Mouse (Mus musculus) liver, embryonic 11.5 days (tissue): ENCODE results near the gene Artn. TPM values are rescaled to one million over a fixed set of nuclear protein-coding genes. Genes with fewer than 3 reads are reported as not detected.

Source experiments
- ATAC-seq: fragments of 200-750 bp; cut with Nextera tagmentation; replicated peaks from 2 replicates; pipeline ENCODE4 v1.8.0; 2017; ENCODE audit warnings: moderate number of reproducible peaks, mild to moderate bottlenecking, moderate TSS enrichment, moderate library complexity; ENCODE audit not compliant: low FRiP score
- DNase-seq: peaks from one replicate; pipeline ENCODE4 v3.0.0-alpha.2; 2017; ENCODE audit warnings: low spot score
- H3K27ac ChIP-seq: fragments of 300-500 bp; sonication (generic); 2 replicates; pipeline ENCODE4 v1.5.1; 2014; ENCODE audit warnings: mild to moderate bottlenecking, low read depth, low read length, control low read depth
- H3K27me3 ChIP-seq: fragments of 300-500 bp; sonication (generic); replicated peaks from 2 replicates; pipeline ENCODE4 v1.6.1; 2014; ENCODE audit warnings: low read length, mixed read lengths; ENCODE audit not compliant: control insufficient read depth, insufficient read depth
- H3K36me3 ChIP-seq: fragments of 300-500 bp; sonication (generic); 2 replicates; pipeline ENCODE4 v1.6.1; 2014; ENCODE audit warnings: mild to moderate bottlenecking, low read length, moderate library complexity, mixed read lengths; ENCODE audit not compliant: control insufficient read depth, insufficient read depth
- H3K4me1 ChIP-seq: fragments of 300-500 bp; sonication (generic); replicated peaks from 2 replicates; pipeline ENCODE4 v1.6.1; 2014; ENCODE audit warnings: low read length, mixed read lengths; ENCODE audit not compliant: control insufficient read depth, insufficient read depth
- H3K4me2 ChIP-seq: fragments of 300-500 bp; sonication (generic); 2 replicates; pipeline ENCODE4 v1.6.1; 2014; ENCODE audit warnings: mild to moderate bottlenecking, control low read depth, moderate library complexity
- H3K4me3 ChIP-seq: fragments of 300-500 bp; sonication (generic); 2 replicates; pipeline ENCODE4 v1.5.1; 2014; ENCODE audit warnings: low read depth, low read length, control low read depth
- H3K9ac ChIP-seq: fragments of 300-500 bp; sonication (generic); 2 replicates; pipeline ENCODE4 v1.6.1; 2014; ENCODE audit warnings: low read depth, low read length, control low read depth
- H3K9me3 ChIP-seq: fragments of 300-500 bp; sonication (generic); 2 replicates; pipeline ENCODE4 v1.6.1; 2016; ENCODE audit warnings: low read length, inconsistent platforms, mixed read lengths; ENCODE audit not compliant: control insufficient read depth
- WGBS: fragments of 180-500 bp; shearing (Covaris S2); extraction: QIAGEN DNeasy Blood & Tissue Kit; methylation state at CpG from one replicate; pipeline ENCODE4 v1.1.7; 2014; 5-methylcytosine and 5-hydroxymethylcytosine counted together
- polyA plus RNA-seq: library from polyadenylated mRNA; unstranded; fragments of >200 nt; fragmentation: Nextera tagmentation; extraction: Ambion mirVana; gene quantifications from 2 replicates; pipeline ENCODE4 v1.2.1, GENCODE M21; 2014

The Artn gene
- polyA plus RNA-seq, 1 experiment from 2014 or later: 1.2 TPM

DNA sequence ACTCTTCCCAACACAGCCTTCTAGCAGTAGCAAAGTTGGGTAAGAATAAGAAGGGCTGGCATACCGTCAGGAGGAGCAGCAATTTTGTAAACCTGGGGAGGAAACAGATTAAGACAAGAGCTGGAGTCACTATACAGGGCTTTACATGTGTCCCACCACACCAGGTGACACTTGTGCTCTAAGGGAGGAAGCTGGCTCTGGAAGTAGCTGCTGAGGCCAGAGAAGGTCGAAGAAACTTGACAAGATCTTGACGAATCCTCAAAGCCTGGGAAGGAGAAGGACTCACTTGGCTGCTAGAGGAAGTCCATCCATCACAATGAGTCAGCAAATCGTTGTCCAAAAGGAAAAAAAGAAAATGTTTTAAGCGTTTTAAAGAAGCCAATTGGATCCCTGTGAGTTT is 13.2 kb downstream of the Artn start:
- Histone ChIP-seq H3K4me3 (peak overlapping the region; percentile 86), H3K27ac (peak overlapping the region; percentile 64), H3K9ac (peak overlapping the region; percentile 81; the same call in 1 of the 2 replicates), H3K9me3 (no peaks in the 10 kb centered on the region), H3K36me3 (peaks cover 8% of the 10 kb centered on the region; the same call in 1 of the 2 replicates), H3K4me2 (peak overlapping the region; percentile 99), H3K4me1 (peaks cover 32% of the 10 kb centered on the region), H3K27me3 (0 out of 2 replicates have a peak, but pooled peaks cover under 1% of the 10 kb centered on the region)
- DNase-seq (no peak), ATAC-seq (no peak)
- WGBS: 43% methylated on average over 5 of the region's 5 CpGs

DNA sequence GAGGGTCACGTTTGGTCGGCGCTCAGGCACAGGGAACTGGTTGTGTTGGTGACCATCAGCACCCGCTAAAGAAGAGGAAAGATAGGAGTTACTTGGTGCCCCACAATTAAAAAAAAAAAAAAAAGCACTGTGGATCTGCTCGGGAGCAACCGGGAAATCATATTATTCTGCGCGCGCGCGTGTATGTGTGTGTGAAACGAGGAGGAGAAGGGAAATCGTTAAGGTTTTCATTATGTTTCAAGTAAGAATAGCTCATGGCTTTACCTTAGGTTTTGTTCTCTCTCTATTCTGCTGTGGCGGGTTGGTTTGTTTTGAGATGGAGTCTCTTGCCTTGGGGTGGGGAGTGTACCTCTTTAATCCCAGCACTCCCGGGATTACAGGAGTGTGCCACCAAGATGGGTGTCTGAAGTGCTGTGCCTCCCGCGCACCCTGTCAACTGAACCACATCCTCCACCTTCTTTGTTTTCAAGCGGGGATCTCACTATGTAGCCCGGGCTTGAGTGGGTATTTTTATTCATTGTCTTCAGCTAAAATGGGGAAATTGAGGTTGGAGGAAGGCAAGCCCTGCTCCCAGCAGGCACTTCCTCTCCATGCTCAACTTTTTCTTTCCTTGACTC is 14.0 kb downstream of the Artn start:
- no peak for DNase-seq

DNA sequence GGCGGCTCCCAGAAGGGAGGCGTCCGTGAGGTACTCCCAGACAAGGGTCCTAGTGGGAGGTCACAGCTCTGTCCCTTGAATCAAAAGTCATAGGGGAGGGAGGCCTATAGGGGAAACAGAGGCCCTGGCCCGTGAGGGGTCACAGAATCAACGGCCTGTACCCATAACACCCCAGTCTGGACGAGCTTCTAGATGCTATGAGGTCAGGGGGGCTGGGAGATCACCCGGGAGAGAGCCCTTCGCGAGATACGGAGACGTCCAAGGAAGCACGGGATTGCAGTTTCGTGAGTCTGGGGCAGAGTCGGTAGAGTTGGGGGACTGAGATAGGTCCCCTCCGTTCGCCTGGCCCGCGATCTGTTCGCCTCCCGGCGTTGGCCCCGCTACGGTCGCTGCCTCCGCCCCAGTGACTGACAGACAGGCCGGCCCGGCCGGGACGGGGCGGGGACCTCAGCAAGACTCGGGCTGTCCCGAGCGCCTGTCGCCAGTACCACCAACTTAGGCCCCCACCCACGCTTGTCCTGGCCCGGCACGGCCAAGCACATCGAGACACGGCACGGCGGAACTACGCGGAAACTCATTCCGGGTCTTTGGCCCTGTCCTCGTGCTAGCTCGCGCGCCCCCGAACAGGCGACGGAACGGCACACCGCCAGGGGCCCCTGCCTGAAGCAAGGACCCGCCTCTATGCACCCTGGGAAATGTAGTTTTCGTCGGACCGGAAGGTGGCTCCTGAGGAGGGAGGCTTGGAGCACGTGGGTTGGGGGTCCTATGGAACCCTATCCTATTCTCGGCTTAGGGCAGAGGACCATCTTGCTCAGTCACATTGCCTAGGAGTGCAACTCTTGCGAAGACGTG is 14.7 kb downstream of the Artn start, which contains the start of gene Ipo13:
Ipo13 (minus strand) TSS at position 409 of the 852 bp plus-strand sequence.
- Histone ChIP-seq H3K9ac (peak within 1 kb of the TSS; percentile 81), H3K4me1 (peaks cover 32% of the 10 kb centered on the region), H3K36me3 (peaks cover 13% of the 10 kb centered on the region; the same call in 1 of the 2 replicates), H3K27ac (peak within 1 kb of the TSS; percentile 64), H3K27me3 (no peaks in the 10 kb centered on the region), H3K4me2 (peak within 1 kb of the TSS; percentile 99), H3K9me3 (no peaks in the 10 kb centered on the region), H3K4me3 (peak within 1 kb of the TSS; percentile 86)
- under 1% methylated on average over 61 of the region's 61 CpGs for WGBS
- ATAC-seq (peak; percentile 90), DNase-seq (peak; percentile 99)

More for the DNA sequence above, 14.0 kb downstream of the Artn start:
- Histone ChIP-seq H3K4me1 (peaks cover 32% of the 10 kb centered on the region), H3K9ac (peak overlapping the region; percentile 81), H3K4me2 (peak overlapping the region; percentile 99), H3K36me3 (peaks cover 13% of the 10 kb centered on the region; the same call in 1 of the 2 replicates), H3K4me3 (peak overlapping the region; percentile 86), H3K27ac (peak overlapping the region; percentile 64), H3K9me3 (no peaks in the 10 kb centered on the region), H3K27me3 (no peaks in the 10 kb centered on the region)
- no peak for ATAC-seq
- WGBS: 3% methylated on average over 19 of the region's 19 CpGs

DNA sequence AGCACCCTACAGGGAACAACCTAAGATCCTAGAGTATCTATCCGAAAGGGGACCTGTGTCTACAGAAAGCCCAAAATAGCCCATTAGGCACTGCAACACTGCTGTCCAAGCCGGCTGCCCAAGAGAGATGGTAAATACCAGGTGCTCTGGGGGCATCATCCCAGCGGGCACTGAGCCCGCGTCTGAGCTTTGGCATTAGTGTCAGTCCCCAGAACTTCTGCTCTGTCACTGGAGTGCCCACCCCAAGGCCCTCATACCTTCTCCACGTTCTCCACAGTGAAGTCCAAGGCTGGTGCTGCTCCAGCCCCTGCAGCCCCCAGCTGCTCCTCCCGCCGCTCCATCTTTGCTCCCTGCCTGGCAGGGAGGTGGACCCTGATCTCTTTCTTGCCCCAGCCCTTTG is 15.5 kb downstream of the Artn start:
- Histone ChIP-seq H3K9ac (peak overlapping the region; percentile 81), H3K4me2 (peak overlapping the region; percentile 99), H3K27ac (no peak overlapping the region), H3K9me3 (no peaks in the 10 kb centered on the region), H3K27me3 (no peaks in the 10 kb centered on the region), H3K4me3 (peak overlapping the region; percentile 86), H3K4me1 (peaks cover 32% of the 10 kb centered on the region), H3K36me3 (peaks cover 15% of the 10 kb centered on the region; the same call in 1 of the 2 replicates)
- no peak for DNase-seq
- peak; percentile 2; the same call in 1 of the 2 replicates for ATAC-seq
- WGBS: 19% methylated on average over 8 of the region's 8 CpGs

DNA sequence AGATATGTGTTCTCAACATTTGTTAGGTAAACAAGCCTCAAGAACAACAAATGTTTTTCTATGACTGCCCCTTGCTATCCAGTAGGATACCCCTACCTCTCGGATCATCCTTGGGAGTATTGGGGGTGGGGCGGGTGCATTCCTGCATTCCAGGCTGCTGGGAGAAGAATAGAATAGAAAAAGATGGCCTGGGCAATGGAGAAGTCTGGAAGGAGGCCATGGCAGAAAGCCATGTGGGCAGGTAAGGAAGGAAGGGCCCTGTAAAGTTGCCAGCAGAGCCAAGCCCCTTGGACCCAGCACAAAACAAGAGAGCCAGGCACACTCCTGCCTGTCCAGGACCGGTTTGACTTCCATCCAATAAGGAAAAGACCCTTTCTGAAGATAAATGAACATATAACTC is 16.1 kb downstream of the Artn start:
- ATAC-seq (no peak), DNase-seq (no peak)
- 61% methylated on average over 3 of the region's 3 CpGs for WGBS
- peak overlapping the region; percentile 99 for H3K4me2 ChIP-seq
- peaks cover 32% of the 10 kb centered on the region for H3K4me1 ChIP-seq
- no peak overlapping the region for H3K27ac ChIP-seq
- no peaks in the 10 kb centered on the region for H3K9me3 ChIP-seq
- H3K4me3 ChIP-seq: peak overlapping the region; percentile 86
- H3K27me3 ChIP-seq: no peaks in the 10 kb centered on the region
- H3K9ac ChIP-seq: peak overlapping the region; percentile 81; the same call in 1 of the 2 replicates
- peaks cover 17% of the 10 kb centered on the region; the same call in 1 of the 2 replicates for H3K36me3 ChIP-seq

DNA sequence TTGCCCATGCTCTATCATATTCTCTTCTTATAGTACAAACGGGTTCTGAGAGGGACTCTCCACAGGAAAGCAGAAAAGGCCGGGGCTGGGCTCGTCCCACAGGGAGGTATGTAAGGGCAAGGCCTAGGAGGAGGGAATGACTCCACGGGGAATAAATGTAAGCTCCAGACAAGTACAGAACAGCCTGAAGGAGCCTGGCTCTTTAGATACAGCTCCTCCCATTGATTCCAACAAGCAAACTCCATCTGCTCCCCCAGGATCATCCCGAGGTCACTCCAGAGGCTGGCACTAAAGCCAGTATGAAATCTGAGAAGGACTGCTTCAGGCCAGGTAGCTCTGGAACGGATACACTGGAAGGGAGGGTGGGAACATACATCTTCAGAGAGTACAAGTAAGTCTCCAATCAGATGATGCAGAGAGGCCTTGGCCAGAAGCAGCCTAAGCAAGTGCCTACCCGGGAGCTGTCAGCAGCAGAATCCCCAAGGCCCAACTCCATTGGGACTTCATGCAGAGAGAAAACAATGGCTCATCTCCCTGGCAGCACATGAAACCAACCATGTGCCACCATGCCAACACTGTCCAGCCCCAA is 16.8 kb downstream of the Artn start:
- H3K4me3 ChIP-seq: no peak overlapping the region
- DNase-seq: no peak
- WGBS: 71% methylated on average over 7 of the region's 7 CpGs
- H3K4me2 ChIP-seq: peak overlapping the region; percentile 99
- H3K27me3 ChIP-seq: no peaks in the 10 kb centered on the region
- no peak overlapping the region for H3K27ac ChIP-seq
- peaks cover 29% of the 10 kb centered on the region for H3K4me1 ChIP-seq
- ATAC-seq: no peak
- no peak overlapping the region for H3K9ac ChIP-seq
- no peaks in the 10 kb centered on the region for H3K9me3 ChIP-seq
- H3K36me3 ChIP-seq: peaks cover 17% of the 10 kb centered on the region; the same call in 1 of the 2 replicates

DNA sequence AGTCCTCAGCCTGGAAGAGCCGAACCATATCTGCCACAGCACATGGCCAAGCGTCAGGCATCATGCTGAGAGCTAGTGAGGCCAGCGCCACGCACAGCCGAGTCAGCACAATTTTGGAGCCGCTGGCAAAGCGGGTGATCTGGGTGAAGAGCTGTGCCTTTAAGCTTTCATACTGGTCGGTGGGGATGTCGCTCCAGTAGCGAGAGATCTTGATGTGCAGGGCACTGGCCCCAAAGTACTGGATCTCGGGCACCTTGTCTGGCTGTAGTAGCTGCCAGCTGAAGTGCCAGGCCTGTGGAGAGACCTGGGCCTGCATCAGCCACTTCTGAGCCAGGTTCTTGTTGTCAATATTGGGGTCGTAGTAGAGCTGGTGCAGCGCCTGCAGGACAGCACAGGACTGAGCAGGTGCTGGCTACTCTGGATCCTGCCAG is 17.4 kb downstream of the Artn start:
- peaks cover 24% of the 10 kb centered on the region for H3K4me1 ChIP-seq
- no peak overlapping the region for H3K9ac ChIP-seq
- no peaks in the 10 kb centered on the region for H3K9me3 ChIP-seq
- H3K27ac ChIP-seq: no peak overlapping the region
- no peak overlapping the region for H3K4me2 ChIP-seq
- WGBS: 92% methylated on average over 13 of the region's 13 CpGs
- no peak overlapping the region for H3K4me3 ChIP-seq
- no peaks in the 10 kb centered on the region for H3K27me3 ChIP-seq
- no peak for ATAC-seq
- H3K36me3 ChIP-seq: peaks cover 17% of the 10 kb centered on the region; the same call in 1 of the 2 replicates
- no peak for DNase-seq

DNA sequence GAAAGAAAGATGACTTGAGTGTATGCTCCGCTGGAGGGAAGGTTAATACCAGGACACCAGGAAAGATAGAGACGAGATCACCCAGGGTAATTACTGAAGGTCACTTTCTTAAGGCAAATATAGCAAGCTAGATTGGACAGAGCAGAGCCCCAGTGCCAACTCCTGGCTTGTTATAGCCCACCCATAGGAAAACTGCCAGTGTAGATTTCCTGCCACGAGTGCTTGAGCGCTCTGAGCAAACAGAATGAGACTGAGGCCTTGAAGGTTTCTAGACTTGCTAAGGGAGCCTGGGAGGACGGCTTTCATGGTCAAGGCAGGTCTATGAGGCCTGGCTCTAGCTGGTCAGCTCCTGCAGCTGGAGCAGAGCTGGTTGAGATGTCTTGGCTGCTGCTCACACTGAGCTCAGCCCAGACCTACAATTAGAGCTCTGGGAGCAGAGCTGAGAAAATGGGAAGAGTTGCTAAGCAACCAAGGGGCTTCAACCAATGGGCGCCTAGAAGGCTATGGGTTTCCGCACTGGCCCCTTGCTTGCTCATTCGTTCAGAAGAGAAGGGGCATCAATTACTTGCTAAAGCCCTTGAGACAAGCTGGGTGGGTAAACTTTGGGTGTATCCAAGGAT is 20.6 kb downstream of the Artn start:
- Histone ChIP-seq H3K27me3 (no peaks in the 10 kb centered on the region), H3K9me3 (no peaks in the 10 kb centered on the region), H3K36me3 (peaks cover 32% of the 10 kb centered on the region; the same call in 1 of the 2 replicates), H3K4me3 (no peak overlapping the region), H3K27ac (no peak overlapping the region), H3K4me2 (no peak overlapping the region), H3K9ac (no peak overlapping the region; the same call in 1 of the 2 replicates), H3K4me1 (peaks cover 12% of the 10 kb centered on the region)
- ATAC-seq (no peak; the same call in 1 of the 2 replicates), DNase-seq (no peak)
- WGBS: 84% methylated on average over 8 of the region's 8 CpGs
